Mouse (Mus musculus): ENCODE data around the gene Dhdds.
A peak's percentile ranks its signal among the peaks of the same experiment; 100 is the strongest.

DNA sequence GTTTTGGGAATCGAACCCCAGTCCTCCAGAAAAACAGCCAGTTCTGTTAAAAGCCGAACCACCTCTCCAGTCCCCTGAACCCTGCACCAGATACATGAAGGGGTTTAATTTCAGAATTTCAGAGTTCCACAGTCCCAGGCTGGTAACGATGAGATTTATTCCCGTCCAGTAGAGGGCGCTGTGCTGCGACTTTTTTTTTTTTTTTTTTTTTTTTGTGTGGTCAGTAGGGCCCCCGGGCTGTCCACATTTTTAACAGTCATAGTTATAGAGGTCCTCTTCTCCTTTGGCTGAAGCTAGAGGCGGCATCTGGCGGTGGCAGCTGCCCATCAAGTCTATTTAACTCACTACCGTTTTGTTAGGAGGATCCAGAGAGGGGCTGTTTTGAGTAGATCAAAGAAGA lies 69.4 kb downstream of the Dhdds start:
- TF ChIP-seq MAFK (IDR thresholded peaks at IDR 0.05; ENCODE audit: borderline replicate concordance, low read depth, low read length): no peak
- TF ChIP-seq UBTF (IDR thresholded peaks at IDR 0.05; ENCODE audit: borderline replicate concordance, insufficient read depth, low read depth, low read length): no peak
- no peak for TF ChIP-seq E2F4 (IDR thresholded peaks at IDR 0.05; ENCODE audit: borderline replicate concordance, low read depth, low read length)
- TF ChIP-seq POLR2A (IDR thresholded peaks at IDR 0.05; ENCODE audit: control insufficient read depth in 1 of 2, insufficient read depth in 1 of 2, low read depth in 1 of 2, low read length in 2 of 2, poor library complexity in 1 of 2): no peak
- no peak for TF ChIP-seq TAL1 (IDR thresholded peaks at IDR 0.05; ENCODE audit: low read length)
- no peak for TF ChIP-seq EP300 (IDR thresholded peaks at IDR 0.05; ENCODE audit: low read depth in 1 of 2, low read length in 2 of 2)
- TF ChIP-seq CTCF (IDR thresholded peaks at IDR 0.05 in 2 of 3, conservative IDR thresholded peaks at IDR 0.05 in 1 of 3; ENCODE audit: control insufficient read depth in 1 of 3, insufficient read depth in 1 of 3, low read depth in 2 of 3, low read length in 3 of 3, poor library complexity in 1 of 3, severe bottlenecking in 1 of 3): peak; percentile 34 to 49 (median 43)
- no peak for TF ChIP-seq CHD1 (IDR thresholded peaks at IDR 0.05; ENCODE audit: low read depth, low read length)
- TF ChIP-seq GATA1 (IDR thresholded peaks at IDR 0.05; ENCODE audit: low read depth, low read length): no peak
- no peak for TF ChIP-seq ETS1 (IDR thresholded peaks at IDR 0.05; ENCODE audit: low read depth, low read length)
- TF ChIP-seq ZC3H11A (IDR thresholded peaks at IDR 0.05; ENCODE audit: low read depth, low read length): no peak
- no peak for TF ChIP-seq MXI1 (IDR thresholded peaks at IDR 0.05; ENCODE audit: low read depth, low read length)
